Mouse (Mus musculus): ENCODE measurements around the gene Dhx37. TPM values are rescaled to one million over a fixed set of nuclear protein-coding genes. Genes with fewer than 3 reads are reported as not detected.

Gene Dhx37
- total and polyA plus RNA-seq, 3 experiments = 27.4 to 549 (median 55.3) TPM

GRCm38 (mm10) chr5:125406322-125407016 is 27.5 kb downstream of the Dhx37 start:
- Histone ChIP-seq H3K9ac (ENCODE audit: control insufficient read depth, low read depth, low read length, poor library complexity, severe bottlenecking) (peak overlapping the region; percentile 70), H3K27me3 (ENCODE audit: control insufficient read depth in 1 of 2, insufficient read depth in 2 of 2, low read length in 2 of 2) (no peaks in the 10 kb centered on the region), H3K27ac (ENCODE audit: control insufficient read depth, low read depth, low read length) (peak overlapping the region; percentile 63), H3K79me2 (ENCODE audit: control insufficient read depth, insufficient read depth, low read length, poor library complexity) (no peaks in the 10 kb centered on the region; the same call in 1 of the 2 replicates), H3K9me3 (replicated peaks; ENCODE audit: insufficient read depth, low read length) (no peaks in the 10 kb centered on the region), H3K4me1 (ENCODE audit: control insufficient read depth in 1 of 2, insufficient read depth in 2 of 2, low read length in 2 of 2) (peaks cover 0 to 8% of the 10 kb centered on the region in 2 experiments; a peak in 1 of 4 replicates), H3K4me3 (ENCODE audit: control insufficient read depth in 1 of 2, insufficient read depth in 1 of 2, low read depth in 2 of 2, low read length in 2 of 2) (peak overlapping the region; percentile 72 to 91), H3K36me3 (ENCODE audit: control insufficient read depth in 1 of 2, insufficient read depth in 2 of 2, low read length in 2 of 2) (peaks cover 0 to 3% of the 10 kb centered on the region in 2 experiments; a peak in 1 of 4 replicates)
- TF ChIP-seq CHD1 (IDR thresholded peaks at IDR 0.05; ENCODE audit: low read depth, low read length) (peak; percentile 30; the same call in 1 of the 2 replicates), MXI1 (IDR thresholded peaks at IDR 0.05; ENCODE audit: low read depth, low read length) (peak; percentile 65; the same call in 1 of the 2 replicates), SMC3 (IDR thresholded peaks at IDR 0.05; ENCODE audit: low read depth, low read length) (no peak), SIN3A (IDR thresholded peaks at IDR 0.05; ENCODE audit: low read length) (peak; percentile 57; the same call in 1 of the 2 replicates), MEF2A (IDR thresholded peaks at IDR 0.05; ENCODE audit: extremely low read depth, insufficient replicate concordance, low read depth, low read length, poor library complexity, severe bottlenecking) (no peak), ETS1 (IDR thresholded peaks at IDR 0.05; ENCODE audit: low read depth, low read length) (no peak), NELFE (IDR thresholded peaks at IDR 0.05; ENCODE audit: low read depth, low read length) (no peak)
- DNase-seq (ENCODE audit: low read depth, low spot score) = peak; percentile 76

GRCm38 (mm10) chr5:125405546-125406248 is 28.2 kb downstream of the Dhx37 start:
- H3K79me2 ChIP-seq (ENCODE audit: control insufficient read depth, insufficient read depth, low read length, poor library complexity) = no peaks in the 10 kb centered on the region; the same call in 1 of the 2 replicates
- TF ChIP-seq ZKSCAN1 (IDR thresholded peaks at IDR 0.05; ENCODE audit: low read depth, low read length) = no peak
- no peak for TF ChIP-seq MAX (IDR thresholded peaks at IDR 0.05; ENCODE audit: low read length)
- TF ChIP-seq TAL1 (IDR thresholded peaks at IDR 0.05; ENCODE audit: low read length) = no peak
- no peak for TF ChIP-seq SMC3 (IDR thresholded peaks at IDR 0.05; ENCODE audit: low read depth, low read length)
- TF ChIP-seq MAZ (IDR thresholded peaks at IDR 0.05; ENCODE audit: low read depth, low read length) = no peak
- peak; percentile 55; the same call in 1 of the 2 replicates for TF ChIP-seq E2F4 (IDR thresholded peaks at IDR 0.05; ENCODE audit: borderline replicate concordance, low read depth, low read length)
- TF ChIP-seq ZNF384 (IDR thresholded peaks at IDR 0.05; ENCODE audit: low read depth, low read length) = peak; percentile 92
- peak; percentile 64 for TF ChIP-seq KAT2A (conservative IDR thresholded peaks at IDR 0.05; ENCODE audit: low read depth, low read length)
- TF ChIP-seq TCF12 (IDR thresholded peaks at IDR 0.05; ENCODE audit: low read depth, low read length) = no peak
- no peak; the same call in 1 of the 2 replicates for TF ChIP-seq HCFC1 (IDR thresholded peaks at IDR 0.05; ENCODE audit: low read depth, low read length)
- peak; percentile 99 for TF ChIP-seq TBP (IDR thresholded peaks at IDR 0.05; ENCODE audit: low read depth, low read length)
- peak; percentile 55; the same call in 1 of the 2 replicates for TF ChIP-seq NRF1 (IDR thresholded peaks at IDR 0.05; ENCODE audit: insufficient read depth, low read depth, low read length, poor library complexity, severe bottlenecking)
- no peak; the same call in 1 of the 2 replicates for TF ChIP-seq MYC (IDR thresholded peaks at IDR 0.05; ENCODE audit: low read depth, low read length)
- no peak; the same call in 1 of the 2 replicates for TF ChIP-seq MXI1 (IDR thresholded peaks at IDR 0.05; ENCODE audit: low read depth, low read length)
- peak; percentile 76; the same call in 1 of the 2 replicates for TF ChIP-seq ELF1 (IDR thresholded peaks at IDR 0.05; ENCODE audit: low read depth, low read length)
- no peak for TF ChIP-seq POLR2AphosphoS5 (IDR thresholded peaks at IDR 0.05; ENCODE audit: borderline replicate concordance, low read depth, low read length)
- TF ChIP-seq MAFK (IDR thresholded peaks at IDR 0.05; ENCODE audit: borderline replicate concordance, low read depth, low read length) = peak; percentile 97
- H3K9me3 ChIP-seq (replicated peaks; ENCODE audit: insufficient read depth, low read length) = no peaks in the 10 kb centered on the region
- peaks cover 0 to 3% of the 10 kb centered on the region in 2 experiments; a peak in 1 of 4 replicates for H3K36me3 ChIP-seq (ENCODE audit: control insufficient read depth in 1 of 2, insufficient read depth in 2 of 2, low read length in 2 of 2)
- H3K4me1 ChIP-seq (ENCODE audit: control insufficient read depth in 1 of 2, insufficient read depth in 2 of 2, low read length in 2 of 2) = peaks cover 0 to 8% of the 10 kb centered on the region in 2 experiments; a peak in 1 of 4 replicates
- H3K27me3 ChIP-seq (ENCODE audit: control insufficient read depth in 1 of 2, insufficient read depth in 2 of 2, low read length in 2 of 2) = no peaks in the 10 kb centered on the region
- peak overlapping the region; percentile 63 for H3K27ac ChIP-seq (ENCODE audit: control insufficient read depth, low read depth, low read length)
- DNase-seq (ENCODE audit: low read depth, low spot score) = peak; percentile 82
- peak overlapping the region; percentile 74 for H3K9ac ChIP-seq (ENCODE audit: control insufficient read depth, low read depth, low read length, poor library complexity, severe bottlenecking)
- peak overlapping the region; percentile 77 to 91 for H3K4me3 ChIP-seq (ENCODE audit: control insufficient read depth in 1 of 2, insufficient read depth in 1 of 2, low read depth in 2 of 2, low read length in 2 of 2)

Data from MEL (cell line).